Comparison of ENCODE assay signal across 19 mouse cellular contexts in genomic region chr5:4955392-4955791, GRCm38 (mm10).
DNase-seq lines count a peak whose midpoint lies in the region; ATAC-seq and TF ChIP-seq lines count a peak whose summit lies in the region.
"Had no signal": no experiment of that assay in that cellular context is flagged by ENCODE, and none has a peak within 500 bp of the region (broad histone marks: within the 10 kb centered on the region; RNA-seq: fewer than 3 reads in every experiment).

No protein-coding gene starts in this region.

- no peak for TF ChIP-seq EP300 in stomach, postnatal 0 days (optimal IDR thresholded peaks at IDR 0.05)

- no peak for TF ChIP-seq CTCF in stomach, postnatal 0 days (IDR thresholded peaks at IDR 0.05; ENCODE audit: low read depth)

- no peak overlapping the region for H3K9ac ChIP-seq in stomach, embryonic 15.5 days
- no peak overlapping the region for H3K9ac ChIP-seq in stomach, postnatal 0 days (ENCODE audit: low read length)
- H3K9ac ChIP-seq in ES-E14 (ENCODE audit: insufficient read depth, low read depth, low read length, poor library complexity, severe bottlenecking) = no peak overlapping the region
- H3K9ac ChIP-seq: embryonic facial prominence, embryonic 12.5 days; forebrain, embryonic 12.5 days had no signal

- H3K9me3 ChIP-seq in stomach, embryonic 15.5 days = no peaks in the 10 kb centered on the region
- H3K9me3 ChIP-seq in stomach, postnatal 0 days (ENCODE audit: control insufficient read depth, low read length) = no peaks in the 10 kb centered on the region
- no peaks in the 10 kb centered on the region for H3K9me3 ChIP-seq in ES-E14 (ENCODE audit: control insufficient read depth, insufficient read depth, low read depth, low read length)
- H3K9me3 ChIP-seq: embryonic facial prominence, embryonic 10.5 days; embryonic facial prominence, embryonic 12.5 days; forebrain, embryonic 10.5 days; forebrain, embryonic 12.5 days had no signal

- WGBS in stomach, embryonic 15.5 days = 71% methylated on average over 2 of the region's 2 CpGs
- 68% methylated on average over 2 of the region's 2 CpGs for WGBS in stomach, postnatal 0 days

- H3K4me3 ChIP-seq in stomach, embryonic 15.5 days (replicated peaks) = no peak overlapping the region
- no peak overlapping the region for H3K4me3 ChIP-seq in stomach, postnatal 0 days (ENCODE audit: low read depth, low read length)
- H3K4me3 ChIP-seq in ES-E14 (ENCODE audit: insufficient read depth in 1 of 2, low read depth in 1 of 2, low read length in 2 of 2, poor library complexity in 1 of 2, severe bottlenecking in 1 of 2) = no peak overlapping the region
- H3K4me3 ChIP-seq: embryonic facial prominence, embryonic 10.5 days; embryonic facial prominence, embryonic 12.5 days; erythroblast, embryonic 14.5 days; forebrain, embryonic 10.5 days; forebrain, embryonic 12.5 days had no signal

- in situ Hi-C loops in ES-E14 (cut with MboI; ENCODE audit: low sequenced_read_pairs in 2 of 2, unreplicated experiment in 2 of 2) = no loop called here

- H3K27me3 ChIP-seq in stomach, embryonic 15.5 days (replicated peaks) = no peaks in the 10 kb centered on the region
- no peaks in the 10 kb centered on the region for H3K27me3 ChIP-seq in stomach, postnatal 0 days (ENCODE audit: control insufficient read depth, insufficient read depth, low read length)
- H3K27me3 ChIP-seq: embryonic facial prominence, embryonic 12.5 days; forebrain, embryonic 12.5 days had no signal

- ATAC-seq in stomach, embryonic 15.5 days (ENCODE audit: insufficient read depth, low FRiP score, low read depth) = 0 out of 2 replicates have a peak, but pooled peaks have one; percentile 9
- ATAC-seq in stomach, postnatal 0 days (ENCODE audit: low FRiP score, low TSS enrichment) = no peak
- ATAC-seq: forebrain, embryonic 14.5 days; forebrain, embryonic 16.5 days had no signal

- H3K27ac ChIP-seq in stomach, embryonic 15.5 days = no peak overlapping the region
- no peak overlapping the region for H3K27ac ChIP-seq in stomach, postnatal 0 days (replicated peaks)
- no peak overlapping the region for H3K27ac ChIP-seq in ES-E14 (ENCODE audit: insufficient read depth, low read depth, low read length, poor library complexity, severe bottlenecking)
- H3K27ac ChIP-seq: embryonic facial prominence, embryonic 10.5 days; embryonic facial prominence, embryonic 12.5 days; forebrain, embryonic 10.5 days; forebrain, embryonic 12.5 days had no signal

- H3K4me1 ChIP-seq in stomach, embryonic 15.5 days = peaks cover 9% of the 10 kb centered on the region; the same call in 1 of the 2 replicates
- H3K4me1 ChIP-seq in stomach, postnatal 0 days (replicated peaks; ENCODE audit: control insufficient read depth, insufficient read depth) = no peaks in the 10 kb centered on the region
- H3K4me1 ChIP-seq in ES-E14 (ENCODE audit: control insufficient read depth in 2 of 2, insufficient read depth in 2 of 2, low read length in 2 of 2, poor library complexity in 1 of 2) = no peaks in the 10 kb centered on the region

- H3K4me2 ChIP-seq in stomach, embryonic 15.5 days = no peak overlapping the region
- H3K4me2 ChIP-seq in stomach, postnatal 0 days (replicated peaks; ENCODE audit: low read depth) = no peak overlapping the region
- H3K4me2 ChIP-seq: embryonic facial prominence, embryonic 12.5 days; forebrain, embryonic 12.5 days had no signal

- no peak for DNase-seq in stomach, postnatal 0 days (ENCODE audit: low spot score)
- DNase-seq in ES-E14 (ENCODE audit: low read depth, low spot score) = no peak
- DNase-seq in lung, postnatal 25 days (ENCODE audit: low spot score) = no peak
- DNase-seq in testis, postnatal 14 days (ENCODE audit: low spot score) = no peak
- DNase-seq: adrenal gland, adult 2 months; adrenal gland, postnatal 10 days; adrenal gland, postnatal 25 days; cerebellum, adult 11-12 months; cerebellum, adult 2 months; cerebellum, adult 9-10 months; cerebellum, postnatal 25 days had no signal

- H3K36me3 ChIP-seq in stomach, embryonic 15.5 days = no peaks in the 10 kb centered on the region
- no peaks in the 10 kb centered on the region for H3K36me3 ChIP-seq in stomach, postnatal 0 days (ENCODE audit: control insufficient read depth, insufficient read depth, low read length)
- H3K36me3 ChIP-seq in ES-E14 (ENCODE audit: control insufficient read depth, insufficient read depth, low read length, poor library complexity, severe bottlenecking) = no peaks in the 10 kb centered on the region
- H3K36me3 ChIP-seq: embryonic facial prominence, embryonic 10.5 days; embryonic facial prominence, embryonic 12.5 days; forebrain, embryonic 10.5 days; forebrain, embryonic 12.5 days had no signal

TF ChIP-seq in ES-E14, 5 proteins besides CTCF, POLR2A, EP300 and RAD21:
- TF ChIP-seq HCFC1 (IDR thresholded peaks at IDR 0.05; ENCODE audit: borderline replicate concordance, insufficient read depth, low read length) (no peak), MAFK (IDR thresholded peaks at IDR 0.05; ENCODE audit: insufficient read depth, low read depth, low read length) (peak; percentile 63; the same call in 1 of the 2 replicates)
